Comparison of ENCODE assay signal across 9 mouse cellular contexts in genomic region chr10:125538316-125538715, GRCm38 (mm10).
A peak's percentile ranks its signal among the peaks of the same experiment; 100 is the strongest.
DNase-seq lines count a peak whose midpoint lies in the region; ATAC-seq and TF ChIP-seq lines count a peak whose summit lies in the region.
"Had no signal": no experiment of that assay in that cellular context is flagged by ENCODE, and none has a peak within 500 bp of the region (broad histone marks: within the 10 kb centered on the region; RNA-seq: fewer than 3 reads in every experiment).

No protein-coding gene starts in this region.

- TF ChIP-seq POLR2A in cerebellum, adult 2 months (IDR thresholded peaks at IDR 0.05; ENCODE audit: borderline replicate concordance, insufficient read depth, low read length) = no peak
- TF ChIP-seq POLR2A in liver, adult 2 months (IDR thresholded peaks at IDR 0.05; ENCODE audit: extremely low read depth, insufficient read depth, low read length) = no peak

- no peak overlapping the region for H3K27ac ChIP-seq in cerebellum, adult 2 months (ENCODE audit: insufficient read depth, low read length)
- H3K27ac ChIP-seq in liver, adult 2 months (replicated peaks; ENCODE audit: insufficient read depth, low read depth, low read length) = no peak overlapping the region
- no peak overlapping the region for H3K27ac ChIP-seq in liver, embryonic 12.5 days
- H3K27ac ChIP-seq in kidney, postnatal 0 days = no peak overlapping the region
- H3K27ac ChIP-seq in hindbrain, embryonic 13.5 days = no peak overlapping the region
- H3K27ac ChIP-seq: liver, embryonic 15.5 days had no signal

- H3K9ac ChIP-seq in liver, adult 2 months (ENCODE audit: low read depth, low read length) = no peak overlapping the region
- no peak overlapping the region for H3K9ac ChIP-seq in liver, embryonic 12.5 days
- H3K9ac ChIP-seq in kidney, postnatal 0 days (ENCODE audit: low read depth, low read length) = no peak overlapping the region
- H3K9ac ChIP-seq in hindbrain, embryonic 13.5 days = no peak overlapping the region
- H3K9ac ChIP-seq: liver, embryonic 15.5 days had no signal

- ATAC-seq in cerebellum, adult (ENCODE audit: insufficient number of reproducible peaks, low FRiP score, low TSS enrichment) = no peak
- ATAC-seq in liver, embryonic 12.5 days = no peak
- ATAC-seq in kidney, postnatal 0 days (replicated peaks; ENCODE audit: low FRiP score, low read depth) = 0 out of 2 replicates have a peak, but pooled peaks have one; percentile 36
- no peak for ATAC-seq in hindbrain, embryonic 13.5 days (ENCODE audit: low FRiP score)

- no peaks in the 10 kb centered on the region for H3K9me3 ChIP-seq in liver, embryonic 12.5 days (replicated peaks)
- no peaks in the 10 kb centered on the region for H3K9me3 ChIP-seq in kidney, postnatal 0 days (replicated peaks; ENCODE audit: low read length)
- no peaks in the 10 kb centered on the region for H3K9me3 ChIP-seq in hindbrain, embryonic 13.5 days
- H3K9me3 ChIP-seq: liver, embryonic 15.5 days had no signal

- no peak overlapping the region for H3K4me2 ChIP-seq in liver, embryonic 12.5 days
- no peak overlapping the region for H3K4me2 ChIP-seq in kidney, postnatal 0 days (ENCODE audit: low read length)
- no peak overlapping the region for H3K4me2 ChIP-seq in hindbrain, embryonic 13.5 days
- H3K4me2 ChIP-seq: liver, embryonic 15.5 days had no signal

- H3K27me3 ChIP-seq in cerebellum, adult 2 months (ENCODE audit: control insufficient read depth, insufficient read depth, low read length) = no peaks in the 10 kb centered on the region
- H3K27me3 ChIP-seq in liver, adult 2 months (ENCODE audit: control insufficient read depth, insufficient read depth, low read length) = no peaks in the 10 kb centered on the region
- no peaks in the 10 kb centered on the region for H3K27me3 ChIP-seq in liver, embryonic 12.5 days (replicated peaks)
- no peaks in the 10 kb centered on the region for H3K27me3 ChIP-seq in kidney, postnatal 0 days (ENCODE audit: insufficient read depth, low read length)
- no peaks in the 10 kb centered on the region for H3K27me3 ChIP-seq in hindbrain, embryonic 13.5 days
- H3K27me3 ChIP-seq: liver, embryonic 15.5 days had no signal

- 52% methylated on average over 1 of the region's 1 CpGs for WGBS in cerebellum, adult 2 months
- WGBS in liver, adult 2 months = 16% methylated on average over 1 of the region's 1 CpGs
- WGBS in liver, embryonic 12.5 days (ENCODE audit: insufficient replicate concordance) = 43% methylated on average over 1 of the region's 1 CpGs
- 49% methylated on average over 1 of the region's 1 CpGs for WGBS in kidney, postnatal 0 days
- 46% methylated on average over 1 of the region's 1 CpGs for WGBS in hindbrain, embryonic 13.5 days

- H3K36me3 ChIP-seq in liver, adult 2 months (ENCODE audit: control insufficient read depth, insufficient read depth, low read length) = no peaks in the 10 kb centered on the region
- no peaks in the 10 kb centered on the region for H3K36me3 ChIP-seq in liver, embryonic 12.5 days
- H3K36me3 ChIP-seq in kidney, postnatal 0 days (ENCODE audit: insufficient read depth, low read length) = no peaks in the 10 kb centered on the region
- H3K36me3 ChIP-seq in hindbrain, embryonic 13.5 days = no peaks in the 10 kb centered on the region
- H3K36me3 ChIP-seq: liver, embryonic 15.5 days had no signal

- H3K4me3 ChIP-seq in cerebellum, adult 2 months (replicated peaks; ENCODE audit: insufficient read depth, low read depth, low read length) = no peak overlapping the region
- H3K4me3 ChIP-seq in liver, adult 2 months (ENCODE audit: insufficient read depth, low read depth, low read length) = no peak overlapping the region
- H3K4me3 ChIP-seq in liver, embryonic 12.5 days = no peak overlapping the region
- H3K4me3 ChIP-seq in kidney, postnatal 0 days (replicated peaks; ENCODE audit: low read depth, low read length) = no peak overlapping the region
- H3K4me3 ChIP-seq in hindbrain, embryonic 13.5 days = no peak overlapping the region
- H3K4me3 ChIP-seq: liver, embryonic 15.5 days had no signal

- no peaks in the 10 kb centered on the region for H3K4me1 ChIP-seq in cerebellum, adult 2 months (ENCODE audit: control insufficient read depth, insufficient read depth, low read length)
- H3K4me1 ChIP-seq in liver, adult 2 months (ENCODE audit: control insufficient read depth, insufficient read depth, low read length) = no peaks in the 10 kb centered on the region
- H3K4me1 ChIP-seq in liver, embryonic 12.5 days = no peaks in the 10 kb centered on the region
- H3K4me1 ChIP-seq in kidney, postnatal 0 days (replicated peaks; ENCODE audit: insufficient read depth, low read length) = no peaks in the 10 kb centered on the region
- no peaks in the 10 kb centered on the region for H3K4me1 ChIP-seq in hindbrain, embryonic 13.5 days (replicated peaks)
- H3K4me1 ChIP-seq: liver, embryonic 15.5 days had no signal

- no peaks in the 10 kb centered on the region for H3K79me2 ChIP-seq in liver, adult 2 months (ENCODE audit: control insufficient read depth, insufficient read depth, low read length)

- DNase-seq in cerebellum, adult 2 months = no peak
- DNase-seq in liver, adult 2 months (ENCODE audit: extremely low read depth, low read depth, low spot score) = peak; percentile 40
- peak; percentile 2 for DNase-seq in brain, embryonic 18.5 days (ENCODE audit: low read depth, low spot score)
- peak; percentile 77 for DNase-seq in kidney, postnatal 0 days (ENCODE audit: low spot score)
- peak; percentile 35 for DNase-seq in retina, postnatal 7 days (ENCODE audit: low read depth, low spot score)

- TF ChIP-seq CTCF in cerebellum, adult 2 months (IDR thresholded peaks at IDR 0.05; ENCODE audit: borderline replicate concordance, insufficient read depth, low read depth, low read length) = peak; percentile 30; the same call in 1 of the 2 replicates
- peak; percentile 40 for TF ChIP-seq CTCF in liver, adult 2 months (IDR thresholded peaks at IDR 0.05; ENCODE audit: low read depth, low read length)
- peak; percentile 85 for TF ChIP-seq CTCF in kidney, postnatal 0 days (IDR thresholded peaks at IDR 0.05; ENCODE audit: low read depth)

Comparison
In these comparisons a context has a peak if more than half of its experiments do, and no peak if none do; other contexts are left out.
1. DNase-seq: peak in liver, adult 2 months (single experiment), brain, embryonic 18.5 days (single experiment), kidney, postnatal 0 days (single experiment) and retina, postnatal 7 days (single experiment); none in cerebellum, adult 2 months (0 of 2).
2. CTCF ChIP-seq: peak in every context shown above with its lines; median percentile 85 in kidney, postnatal 0 days; 40 in liver, adult 2 months; 30 in cerebellum, adult 2 months.